Mouse (Mus musculus): ENCODE data around the gene Gcsh. TPM values are rescaled to one million over a fixed set of nuclear protein-coding genes. Genes with fewer than 3 reads are reported as not detected.

Gene Gcsh
- total and polyA plus RNA-seq, 3 experiments = 77.1 to 137 TPM; not detected in 1

DNA sequence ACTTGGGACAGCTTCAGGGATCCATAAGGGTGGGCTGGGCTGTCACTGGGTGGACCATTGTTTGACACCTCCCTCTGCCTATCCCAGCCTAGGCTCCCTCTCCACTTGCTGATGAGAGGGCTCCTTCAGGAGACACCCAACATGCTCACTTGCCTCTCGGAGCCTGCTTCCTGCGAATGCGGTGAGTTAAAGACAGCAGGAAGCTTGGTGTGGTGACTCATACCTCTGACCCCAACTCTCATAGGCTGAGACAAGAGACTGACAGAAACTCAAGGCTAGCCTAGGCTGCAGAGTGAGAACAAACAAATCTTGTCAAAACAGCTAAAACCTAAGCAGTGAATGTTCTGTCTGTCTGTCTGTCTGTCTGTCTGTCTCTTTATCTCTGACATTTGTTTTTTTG, 40.1 kb upstream of the Gcsh start:
- no peaks in the 10 kb centered on the region for H3K79me2 ChIP-seq (ENCODE audit: control insufficient read depth, insufficient read depth, low read length, poor library complexity)
- H3K27me3 ChIP-seq (ENCODE audit: control insufficient read depth in 1 of 2, insufficient read depth in 2 of 2, low read length in 2 of 2) = no peaks in the 10 kb centered on the region
- no peaks in the 10 kb centered on the region for H3K9me3 ChIP-seq (replicated peaks; ENCODE audit: insufficient read depth, low read length)
- H3K4me1 ChIP-seq (ENCODE audit: control insufficient read depth in 1 of 2, insufficient read depth in 2 of 2, low read length in 2 of 2) = no peaks in the 10 kb centered on the region
- no peaks in the 10 kb centered on the region for H3K36me3 ChIP-seq (ENCODE audit: control insufficient read depth in 1 of 2, insufficient read depth in 2 of 2, low read length in 2 of 2)
- TF ChIP-seq SMC3 (IDR thresholded peaks at IDR 0.05; ENCODE audit: low read depth, low read length) = no peak
- no peak for TF ChIP-seq E2F4 (IDR thresholded peaks at IDR 0.05; ENCODE audit: borderline replicate concordance, low read depth, low read length)
- TF ChIP-seq CTCF (IDR thresholded peaks at IDR 0.05 in 2 of 3, conservative IDR thresholded peaks at IDR 0.05 in 1 of 3; ENCODE audit: control insufficient read depth in 1 of 3, insufficient read depth in 1 of 3, low read depth in 2 of 3, low read length in 3 of 3, poor library complexity in 1 of 3, severe bottlenecking in 1 of 3) = no peak
- peak; percentile 50 for DNase-seq (ENCODE audit: low read depth, low spot score)
- no peak overlapping the region for H3K27ac ChIP-seq (ENCODE audit: control insufficient read depth, low read depth, low read length)
- H3K4me3 ChIP-seq (ENCODE audit: control insufficient read depth in 1 of 2, insufficient read depth in 1 of 2, low read depth in 2 of 2, low read length in 2 of 2) = no peak overlapping the region
- H3K9ac ChIP-seq (ENCODE audit: control insufficient read depth, low read depth, low read length, poor library complexity, severe bottlenecking) = no peak overlapping the region

DNA sequence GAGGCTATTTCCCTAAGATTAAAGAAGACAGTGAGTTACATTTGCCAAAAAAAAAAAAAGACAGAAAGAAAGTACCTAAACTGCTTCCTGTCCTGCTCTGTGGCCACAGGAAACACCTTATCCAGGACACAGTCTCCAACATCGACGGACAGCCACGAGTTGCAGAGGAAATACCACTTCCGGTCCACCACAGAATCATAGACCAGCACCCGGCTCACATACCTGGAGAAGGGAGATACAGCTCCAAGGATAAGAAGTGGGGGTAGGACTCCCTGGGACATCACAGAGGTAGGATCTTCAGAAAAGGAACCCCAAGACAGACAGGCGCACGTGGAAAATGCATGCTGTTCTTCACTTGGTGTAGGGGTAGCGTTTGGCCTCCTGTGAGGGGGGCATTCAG, 39.3 kb upstream of the Gcsh start:
- no peaks in the 10 kb centered on the region for H3K36me3 ChIP-seq (ENCODE audit: control insufficient read depth in 1 of 2, insufficient read depth in 2 of 2, low read length in 2 of 2)
- TF ChIP-seq MEF2A (IDR thresholded peaks at IDR 0.05; ENCODE audit: extremely low read depth, insufficient replicate concordance, low read depth, low read length, poor library complexity, severe bottlenecking) (no peak), RAD21 (IDR thresholded peaks at IDR 0.05; ENCODE audit: low read depth, low read length) (no peak), ETS1 (IDR thresholded peaks at IDR 0.05; ENCODE audit: low read depth, low read length) (no peak), POLR2AphosphoS2 (IDR thresholded peaks at IDR 0.05; ENCODE audit: low read length) (no peak), ELF1 (IDR thresholded peaks at IDR 0.05; ENCODE audit: low read depth, low read length) (no peak), ZMIZ1 (IDR thresholded peaks at IDR 0.05; ENCODE audit: low read depth, low read length) (no peak), GATA1 (IDR thresholded peaks at IDR 0.05; ENCODE audit: low read depth, low read length) (no peak), BHLHE40 (IDR thresholded peaks at IDR 0.05; ENCODE audit: borderline replicate concordance, low read depth, low read length) (no peak), ZNF384 (IDR thresholded peaks at IDR 0.05; ENCODE audit: low read depth, low read length) (no peak), MAZ (IDR thresholded peaks at IDR 0.05; ENCODE audit: low read depth, low read length) (no peak), MXI1 (IDR thresholded peaks at IDR 0.05; ENCODE audit: low read depth, low read length) (no peak), NELFE (IDR thresholded peaks at IDR 0.05; ENCODE audit: low read depth, low read length) (no peak), E2F4 (IDR thresholded peaks at IDR 0.05; ENCODE audit: borderline replicate concordance, low read depth, low read length) (no peak), CTCF (IDR thresholded peaks at IDR 0.05 in 2 of 3, conservative IDR thresholded peaks at IDR 0.05 in 1 of 3; ENCODE audit: control insufficient read depth in 1 of 3, insufficient read depth in 1 of 3, low read depth in 2 of 3, low read length in 3 of 3, poor library complexity in 1 of 3, severe bottlenecking in 1 of 3) (no peak), SMC3 (IDR thresholded peaks at IDR 0.05; ENCODE audit: low read depth, low read length) (no peak), CHD2 (IDR thresholded peaks at IDR 0.05; ENCODE audit: low read length) (no peak), EP300 (IDR thresholded peaks at IDR 0.05; ENCODE audit: low read depth in 1 of 2, low read length in 2 of 2) (no peak), TCF12 (IDR thresholded peaks at IDR 0.05; ENCODE audit: low read depth, low read length) (no peak), ZC3H11A (IDR thresholded peaks at IDR 0.05; ENCODE audit: low read depth, low read length) (no peak), MYB (IDR thresholded peaks at IDR 0.05; ENCODE audit: low read depth, low read length) (no peak)
- no peak for DNase-seq (ENCODE audit: low read depth, low spot score)
- H3K9ac ChIP-seq (ENCODE audit: control insufficient read depth, low read depth, low read length, poor library complexity, severe bottlenecking) = no peak overlapping the region
- no peaks in the 10 kb centered on the region for H3K9me3 ChIP-seq (replicated peaks; ENCODE audit: insufficient read depth, low read length)
- H3K4me1 ChIP-seq (ENCODE audit: control insufficient read depth in 1 of 2, insufficient read depth in 2 of 2, low read length in 2 of 2) = no peaks in the 10 kb centered on the region
- no peaks in the 10 kb centered on the region for H3K27me3 ChIP-seq (ENCODE audit: control insufficient read depth in 1 of 2, insufficient read depth in 2 of 2, low read length in 2 of 2)
- no peaks in the 10 kb centered on the region for H3K79me2 ChIP-seq (ENCODE audit: control insufficient read depth, insufficient read depth, low read length, poor library complexity)
- no peak overlapping the region for H3K4me3 ChIP-seq (ENCODE audit: control insufficient read depth in 1 of 2, insufficient read depth in 1 of 2, low read depth in 2 of 2, low read length in 2 of 2)
- no peak overlapping the region for H3K27ac ChIP-seq (ENCODE audit: control insufficient read depth, low read depth, low read length)

All from MEL (cell line).